ENCODE assay signal across 26 mouse cellular contexts in the genomic region with DNA sequence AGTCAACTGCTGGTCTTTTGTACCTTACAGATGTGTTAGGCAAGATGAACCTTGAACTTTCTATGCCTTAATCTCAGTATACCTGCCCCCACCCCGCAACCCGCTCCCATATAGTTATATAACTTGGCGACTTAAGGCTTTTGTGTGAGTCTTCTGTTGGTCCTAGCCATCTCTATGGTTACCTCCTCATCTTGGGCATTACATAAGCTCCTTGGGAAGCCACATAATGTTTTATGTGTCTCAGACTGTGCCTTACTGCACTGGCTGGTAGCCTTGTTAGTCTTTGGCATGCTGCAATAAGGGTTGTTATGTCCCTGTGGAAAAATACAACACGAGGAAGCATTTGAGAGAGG. TPM values are rescaled to one million over a fixed set of nuclear protein-coding genes. Genes with fewer than 3 reads are reported as not detected.
A peak's percentile ranks its signal among the peaks of the same experiment; 100 is the strongest.
DNase-seq lines count a peak whose midpoint lies in the region; ATAC-seq and TF ChIP-seq lines count a peak whose summit lies in the region.
"Had no signal": no experiment of that assay in that cellular context is flagged by ENCODE, and none has a peak within 500 bp of the region (broad histone marks: within the 10 kb centered on the region; RNA-seq: fewer than 3 reads in every experiment).

No protein-coding gene starts in this region.

- H3K4me1 ChIP-seq in kidney, embryonic 16.5 days (ENCODE audit: insufficient read depth, low read length): peaks cover 11% of the 10 kb centered on the region; the same call in 1 of the 2 replicates
- no peaks in the 10 kb centered on the region; the same call in 1 of the 2 replicates for H3K4me1 ChIP-seq in lung, adult 2 months (ENCODE audit: control insufficient read depth, insufficient read depth, low read length)
- H3K4me1 ChIP-seq in limb, embryonic 13.5 days: peaks cover 32% of the 10 kb centered on the region
- H3K4me1 ChIP-seq: embryonic facial prominence, embryonic 13.5 days; forebrain, embryonic 12.5 days; hindbrain, embryonic 15.5 days had no signal

- no peaks in the 10 kb centered on the region for H3K36me3 ChIP-seq in kidney, embryonic 16.5 days (ENCODE audit: insufficient read depth, low read length)
- no peaks in the 10 kb centered on the region for H3K36me3 ChIP-seq in limb, embryonic 13.5 days
- H3K36me3 ChIP-seq: embryonic facial prominence, embryonic 13.5 days; forebrain, embryonic 12.5 days; heart, embryonic 13.5 days; hindbrain, embryonic 15.5 days had no signal

- DNase-seq in kidney, adult 18-20 months: peak; percentile 47
- DNase-seq in lung, postnatal 36 days: peak; percentile 26
- DNase-seq in lung, adult 2 months: no peak
- no peak for DNase-seq in gastrocnemius, adult 18-20 months (ENCODE audit: low spot score)
- no peak for DNase-seq in gastrocnemius, postnatal 10 days
- DNase-seq: adrenal gland, postnatal 14 days; cerebellum, adult 18-20 months; cerebellum, adult 9-11 months; cerebellum, postnatal 36 days; forebrain, postnatal 0 days; gastrocnemius, postnatal 14 days; heart, postnatal 36 days had no signal

- H3K4me3 ChIP-seq in kidney, embryonic 16.5 days (ENCODE audit: low read length): no peak overlapping the region
- no peak overlapping the region for H3K4me3 ChIP-seq in lung, adult 2 months (replicated peaks; ENCODE audit: extremely low read depth, low read depth, low read length)
- no peak overlapping the region for H3K4me3 ChIP-seq in limb, embryonic 13.5 days
- H3K4me3 ChIP-seq: embryonic facial prominence, embryonic 13.5 days; forebrain, embryonic 12.5 days; heart, embryonic 13.5 days; hindbrain, embryonic 15.5 days had no signal

- TF ChIP-seq POLR2A in lung, adult 2 months (IDR thresholded peaks at IDR 0.05; ENCODE audit: borderline replicate concordance, extremely low read depth, low read depth, low read length): no peak

- no peak overlapping the region for H3K9ac ChIP-seq in kidney, embryonic 16.5 days (replicated peaks; ENCODE audit: low read length)
- no peak overlapping the region for H3K9ac ChIP-seq in limb, embryonic 13.5 days
- H3K9ac ChIP-seq: embryonic facial prominence, embryonic 13.5 days; forebrain, embryonic 12.5 days; forebrain, postnatal 0 days; heart, embryonic 13.5 days; hindbrain, embryonic 15.5 days had no signal

- no peaks in the 10 kb centered on the region for H3K27me3 ChIP-seq in kidney, embryonic 16.5 days (ENCODE audit: insufficient read depth, low read length)
- no peaks in the 10 kb centered on the region for H3K27me3 ChIP-seq in limb, embryonic 13.5 days
- H3K27me3 ChIP-seq: CH12.LX; embryonic facial prominence, embryonic 13.5 days; forebrain, embryonic 12.5 days; heart, embryonic 13.5 days; hindbrain, embryonic 15.5 days had no signal

- H3K4me2 ChIP-seq in kidney, embryonic 16.5 days (replicated peaks; ENCODE audit: low read depth, low read length): no peak overlapping the region
- 0 out of 2 replicates have a peak overlapping the region, but pooled peaks have one; percentile 19 for H3K4me2 ChIP-seq in limb, embryonic 13.5 days (replicated peaks)
- H3K4me2 ChIP-seq: embryonic facial prominence, embryonic 13.5 days; forebrain, embryonic 12.5 days; heart, embryonic 13.5 days; hindbrain, embryonic 15.5 days had no signal

- H3K9me3 ChIP-seq in kidney, embryonic 16.5 days (ENCODE audit: low read length): no peaks in the 10 kb centered on the region
- no peaks in the 10 kb centered on the region for H3K9me3 ChIP-seq in limb, embryonic 13.5 days
- H3K9me3 ChIP-seq: embryonic facial prominence, embryonic 13.5 days; forebrain, embryonic 12.5 days; heart, embryonic 13.5 days; hindbrain, embryonic 15.5 days had no signal

- WGBS in kidney, embryonic 16.5 days: 90% methylated on average over 4 of the region's 4 CpGs
- WGBS in lung, adult 2 months: 90% methylated on average over 4 of the region's 4 CpGs
- WGBS in limb, embryonic 13.5 days: 65% methylated on average over 4 of the region's 4 CpGs

- no peak for TF ChIP-seq CTCF in lung, adult 2 months (IDR thresholded peaks at IDR 0.05; ENCODE audit: insufficient read depth, low read length)

- no peak for ATAC-seq in kidney, embryonic 16.5 days (ENCODE audit: low FRiP score, low TSS enrichment)
- ATAC-seq in limb, embryonic 13.5 days (ENCODE audit: low FRiP score, low read depth): peak; percentile 73; the same call in 1 of the 2 replicates
- ATAC-seq: forebrain, postnatal 0 days; Patski had no signal

- no peak overlapping the region for H3K27ac ChIP-seq in kidney, embryonic 16.5 days (ENCODE audit: low read length)
- peak overlapping the region; percentile 52; the same call in 1 of the 2 replicates for H3K27ac ChIP-seq in limb, embryonic 13.5 days
- H3K27ac ChIP-seq: embryonic facial prominence, embryonic 13.5 days; forebrain, embryonic 12.5 days; heart, embryonic 13.5 days; hindbrain, embryonic 15.5 days had no signal

RNA-seq across cellular contexts. Expression of gene 1700020N01Rik, which starts 39.3 kb away (rescaled TPM):
- polyA plus RNA-seq in kidney, embryonic 16.5 days (2015; fragmentation: Nextera tagmentation; extraction: Ambion mirVana): not detected in 2 replicates
- not detected in 2 replicates for polyA plus RNA-seq in lung, adult 2 months (2012; rRNA removed)
- not detected in 2 replicates for polyA plus RNA-seq in limb, embryonic 13.5 days (2015; fragmentation: Nextera tagmentation; extraction: Ambion mirVana)
- total RNA-seq in gastrocnemius, adult 18-20 months (2021): not detected
- not detected for total RNA-seq in gastrocnemius, postnatal 10 days (2021)
- total RNA-seq: adrenal gland, adult 18-20 months; adrenal gland, postnatal 14 days; CH12.LX; forebrain, postnatal 0 days; gastrocnemius, postnatal 14 days; heart, adult 8-10 months; heart, postnatal 36 days had no signal
- polyA plus RNA-seq: activated CD4-positive, CD25-positive, alpha-beta regulatory T cell, adult 4 months; embryonic facial prominence, embryonic 13.5 days; forebrain, embryonic 12.5 days; forebrain, postnatal 0 days; gonadal fat pad, adult 2 months; heart, embryonic 13.5 days; heart, postnatal 0 days; hindbrain, embryonic 11.5 days; hindbrain, embryonic 15.5 days; Patski had no signal

Comparison
In these comparisons a context has a peak if more than half of its experiments do, and no peak if none do; other contexts are left out.
1. DNase-seq: peak in kidney, adult 18-20 months (single experiment) and lung, postnatal 36 days (single experiment); none in lung, adult 2 months (single experiment), gastrocnemius, adult 18-20 months (single experiment) and gastrocnemius, postnatal 10 days (single experiment).